Mouse (Mus musculus): Measurements from ENCODE around the gene Stxbp6.
A peak's percentile ranks its signal among the peaks of the same experiment; 100 is the strongest.
"Not testable (repeated sequence)": the region's sequence is repeated elsewhere in the genome, so short reads cannot be mapped to it uniquely, and the experiment has no call there.

Gene Stxbp6

DNA sequence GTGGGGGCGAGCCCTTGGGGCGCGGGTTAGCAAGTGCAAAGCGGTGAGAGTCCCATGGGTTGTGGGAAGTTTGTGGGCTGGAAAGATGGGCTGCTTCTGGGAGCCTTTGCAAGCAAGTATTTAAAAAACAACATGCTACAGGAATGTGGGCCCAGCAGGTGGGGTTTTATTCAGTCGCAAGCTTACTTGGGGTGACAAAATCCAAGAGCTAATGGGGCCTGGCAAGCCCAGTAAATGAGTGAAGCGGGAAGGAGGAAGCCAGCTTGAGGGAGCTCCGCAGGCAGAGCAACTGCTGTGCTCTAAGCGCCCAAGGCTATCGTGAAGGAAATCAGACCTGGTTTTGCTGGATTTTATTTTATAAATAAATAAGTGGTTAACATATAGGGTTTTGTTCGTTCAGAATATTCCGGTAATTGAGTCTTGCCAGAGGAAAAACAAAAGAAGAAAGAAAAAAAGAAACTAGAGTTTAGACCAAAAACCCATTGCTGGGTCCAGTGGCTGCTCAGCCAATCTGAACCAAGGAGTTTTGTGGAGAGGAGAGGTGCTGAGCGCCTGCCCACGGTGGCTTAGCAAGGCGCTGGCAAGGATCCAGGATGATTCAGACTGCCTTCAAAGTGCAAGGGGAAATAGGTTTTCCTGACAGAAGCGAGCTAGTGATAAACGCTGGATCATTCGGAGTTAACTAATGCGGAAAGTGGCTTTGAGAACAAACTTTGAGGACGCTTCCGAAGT lies at the start of gene Stxbp6:
Gene Stxbp6 (minus strand): TSS at position 99 of the 732 bp plus-strand sequence.
- peak; percentile 85 for DNase-seq (ENCODE audit: low spot score)

DNA sequence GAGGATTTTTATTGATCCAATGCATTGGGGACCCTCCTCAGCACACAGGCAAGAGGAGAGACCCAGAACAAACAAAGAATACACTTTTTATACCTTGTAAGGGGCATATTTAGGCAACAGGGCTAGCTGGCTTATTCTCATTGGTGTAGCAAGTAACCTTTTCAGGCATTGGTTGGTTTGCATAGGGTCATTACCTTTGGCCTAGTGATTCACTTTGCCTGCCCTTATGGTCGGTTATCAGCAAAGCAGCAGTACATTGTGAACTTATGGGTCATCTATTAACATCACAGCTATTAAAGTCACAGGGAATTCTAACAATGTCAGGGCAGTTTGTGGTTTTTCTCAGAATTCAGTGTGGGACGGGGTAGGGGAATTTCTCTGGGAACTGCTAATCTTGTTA lies 28.4 kb upstream of the Stxbp6 start:
- not testable (repeated sequence) for DNase-seq (ENCODE audit: low spot score)

DNA sequence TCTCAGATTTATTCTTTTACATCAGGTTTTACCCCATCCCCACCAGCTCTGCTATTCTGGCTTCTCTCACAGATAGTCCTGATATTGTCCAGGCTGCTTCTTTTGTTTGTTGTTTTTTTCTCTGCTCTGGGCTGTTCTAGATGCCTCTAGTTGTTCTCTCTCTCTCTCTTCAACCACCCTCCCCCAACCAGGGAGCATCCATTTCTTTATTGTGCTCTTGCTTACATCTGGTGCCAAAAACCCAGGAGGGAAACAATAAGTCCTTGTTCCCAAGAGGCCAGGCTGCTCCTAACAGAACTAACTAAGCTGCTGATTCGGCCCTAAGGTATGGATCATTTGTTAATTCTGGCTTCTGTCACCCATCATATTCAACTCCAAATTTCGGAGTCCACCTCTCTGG lies 19.2 kb upstream of the Stxbp6 start:
- DNase-seq (ENCODE audit: low spot score): no peak

DNA sequence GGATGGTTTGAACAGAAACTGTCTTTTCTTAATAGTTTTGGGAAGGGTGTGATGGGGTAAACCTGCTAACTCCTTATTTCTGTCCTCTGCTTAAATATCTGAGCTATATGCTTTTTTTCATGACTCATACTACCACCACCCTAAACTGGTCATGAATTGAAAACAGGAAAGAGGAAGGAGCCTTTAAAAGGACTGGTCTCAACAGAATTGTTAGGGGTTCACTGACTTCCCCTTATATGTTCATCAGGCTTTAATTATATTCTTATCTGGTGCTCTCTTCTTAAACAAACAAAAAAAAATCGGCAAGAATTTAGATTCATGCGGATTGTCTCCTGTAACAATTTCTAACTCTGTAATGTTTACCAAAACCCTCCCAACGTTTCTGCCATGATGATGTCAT lies 17.9 kb upstream of the Stxbp6 start:
- no peak for DNase-seq (ENCODE audit: low spot score)

DNA sequence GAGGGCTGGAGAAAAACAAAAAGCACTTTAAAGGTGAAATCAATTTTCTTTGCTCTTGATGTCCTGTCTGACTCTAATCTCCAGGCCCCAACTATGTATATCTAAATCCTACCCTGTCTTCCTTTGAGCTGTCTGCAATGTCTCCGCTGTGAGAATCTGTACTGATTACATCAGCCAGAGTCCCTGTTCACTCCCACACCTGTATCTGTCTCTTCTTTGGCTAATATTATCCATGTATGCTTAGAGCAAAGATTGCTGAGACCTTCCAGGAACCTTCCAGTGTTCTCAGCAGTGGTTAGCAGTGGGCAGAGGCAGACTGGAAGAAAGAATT lies 8.6 kb upstream of the Stxbp6 start:
- DNase-seq (ENCODE audit: low spot score): no peak

DNA sequence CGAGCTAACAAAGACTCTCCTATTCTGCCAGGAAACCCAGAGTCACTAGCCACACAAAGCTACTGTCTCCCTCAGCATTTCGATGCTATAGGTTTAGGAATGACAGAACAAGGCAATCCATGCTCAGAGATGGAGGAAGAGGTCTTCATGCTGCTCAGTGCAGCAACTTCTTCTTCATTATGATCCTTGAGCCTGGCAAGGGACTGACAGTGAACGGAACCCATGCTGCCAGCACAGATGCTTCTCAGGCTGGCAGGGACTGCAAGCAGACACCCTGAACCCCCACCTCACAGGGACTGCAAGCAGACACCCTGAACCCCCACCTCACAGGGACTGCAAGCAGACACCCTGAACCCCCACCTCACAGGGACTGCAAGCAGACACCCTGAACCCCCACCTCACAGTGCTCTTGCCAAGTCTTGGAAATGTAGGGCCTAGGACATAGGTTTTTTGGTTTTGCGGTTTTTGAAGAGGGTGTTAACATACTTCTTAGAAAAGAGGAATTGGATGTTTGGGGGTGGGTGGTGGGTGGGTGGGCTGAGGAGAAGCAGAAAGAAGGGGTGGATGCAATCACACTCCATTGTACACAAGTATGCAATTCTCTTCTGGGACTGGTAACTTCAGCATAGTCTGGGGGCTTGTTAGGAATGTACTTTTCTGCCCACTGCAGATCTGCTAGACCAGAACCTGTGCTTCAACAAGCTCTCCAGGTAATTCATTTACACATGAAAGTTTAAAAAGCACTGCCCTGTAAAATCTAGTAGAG lies 8.1 kb upstream of the Stxbp6 start:
- no peak for DNase-seq (ENCODE audit: low spot score)

DNA sequence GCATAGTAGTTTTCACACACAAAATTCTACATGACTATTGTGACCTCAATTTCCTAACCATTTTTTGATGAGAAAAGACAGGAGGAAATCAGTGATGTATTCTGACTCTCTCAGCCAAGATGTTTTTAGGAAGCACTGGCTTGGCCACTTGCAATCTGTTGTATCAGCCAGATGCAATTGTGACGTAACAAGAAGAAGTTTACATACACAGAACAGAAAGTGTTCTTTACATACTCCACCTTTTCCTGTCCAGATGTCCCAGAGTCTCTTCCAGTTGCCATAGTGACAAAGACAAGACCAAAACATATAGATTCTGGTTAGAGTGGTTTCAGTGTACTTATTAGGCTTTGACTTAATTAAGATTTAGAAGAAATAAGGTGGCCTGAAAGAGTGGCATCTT lies 7.1 kb upstream of the Stxbp6 start:
- no peak for DNase-seq (ENCODE audit: low spot score)

DNA sequence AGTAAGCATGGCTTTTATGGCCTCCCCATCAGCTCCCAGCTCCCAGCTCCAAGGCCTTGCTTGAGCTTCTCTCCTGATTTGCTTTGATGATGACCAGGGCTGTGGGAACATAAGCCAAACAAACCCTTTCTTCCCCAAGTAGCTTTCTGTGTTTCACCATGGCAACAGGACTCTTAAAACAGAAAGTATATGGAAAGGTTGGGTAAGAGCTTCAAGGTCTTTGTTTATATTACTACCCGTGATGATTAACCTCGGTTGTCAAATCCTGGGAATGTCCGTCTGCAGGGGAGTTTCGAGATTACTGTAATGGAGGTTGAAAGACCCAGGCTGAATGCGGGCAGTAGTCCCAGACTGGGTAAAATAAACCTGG lies 6.2 kb upstream of the Stxbp6 start:
- no peak for DNase-seq (ENCODE audit: low spot score)

DNA sequence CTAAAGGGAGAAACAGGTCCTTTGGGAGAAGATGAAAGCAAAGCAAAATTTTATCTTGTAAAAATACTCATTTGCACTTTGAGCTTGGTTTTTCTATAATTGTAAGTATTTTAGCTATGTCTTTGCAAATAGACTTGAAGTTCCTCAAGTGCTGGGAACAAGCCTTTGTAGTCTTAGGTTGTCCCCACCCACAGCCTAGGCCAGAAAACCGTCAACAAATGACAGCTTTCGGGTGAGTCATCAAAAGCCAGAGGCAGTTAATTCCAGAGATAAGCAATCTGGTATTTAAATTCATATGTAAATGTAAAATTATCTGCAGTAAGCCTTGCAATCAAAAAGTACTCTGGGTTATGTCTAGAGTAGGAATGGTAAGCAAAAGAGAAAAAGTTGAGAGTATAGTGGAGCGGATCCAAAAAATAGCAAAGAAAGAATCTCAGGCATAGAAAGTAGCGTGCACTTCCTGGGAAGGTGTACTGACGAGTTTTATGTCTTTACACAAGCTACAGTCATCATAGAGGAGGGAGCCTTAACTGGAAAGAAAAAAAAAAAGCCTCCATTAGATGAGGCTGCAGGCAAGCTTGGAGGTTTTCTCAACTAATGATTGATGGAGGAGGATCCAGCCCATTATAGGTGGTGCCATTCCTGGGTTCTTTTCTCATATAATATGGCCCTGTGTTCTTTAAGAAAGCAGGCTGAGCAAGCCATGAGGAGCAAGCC lies 5.7 kb upstream of the Stxbp6 start:
- no peak for DNase-seq (ENCODE audit: low spot score)

DNA sequence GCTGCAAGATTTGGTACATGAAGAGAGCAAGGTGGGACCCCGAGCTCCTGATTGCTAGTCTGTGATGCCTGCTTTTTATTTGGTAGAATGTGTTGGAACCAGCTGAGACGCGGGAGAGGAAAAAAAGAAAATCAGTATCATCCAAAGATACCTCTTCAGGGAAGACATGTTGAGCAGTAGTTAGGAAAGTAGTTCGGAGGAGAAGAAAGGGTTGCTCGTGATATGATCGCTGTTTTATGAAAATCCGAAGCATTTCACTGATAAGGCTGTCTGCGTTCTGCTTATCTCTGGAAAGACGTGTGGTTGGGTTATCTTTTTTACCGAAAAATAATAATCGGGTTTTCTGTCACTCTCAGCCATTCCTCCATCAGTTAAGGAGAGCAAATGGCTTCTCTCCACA lies 1.1 kb upstream of the Stxbp6 start:
- no peak for DNase-seq (ENCODE audit: low spot score)

DNA sequence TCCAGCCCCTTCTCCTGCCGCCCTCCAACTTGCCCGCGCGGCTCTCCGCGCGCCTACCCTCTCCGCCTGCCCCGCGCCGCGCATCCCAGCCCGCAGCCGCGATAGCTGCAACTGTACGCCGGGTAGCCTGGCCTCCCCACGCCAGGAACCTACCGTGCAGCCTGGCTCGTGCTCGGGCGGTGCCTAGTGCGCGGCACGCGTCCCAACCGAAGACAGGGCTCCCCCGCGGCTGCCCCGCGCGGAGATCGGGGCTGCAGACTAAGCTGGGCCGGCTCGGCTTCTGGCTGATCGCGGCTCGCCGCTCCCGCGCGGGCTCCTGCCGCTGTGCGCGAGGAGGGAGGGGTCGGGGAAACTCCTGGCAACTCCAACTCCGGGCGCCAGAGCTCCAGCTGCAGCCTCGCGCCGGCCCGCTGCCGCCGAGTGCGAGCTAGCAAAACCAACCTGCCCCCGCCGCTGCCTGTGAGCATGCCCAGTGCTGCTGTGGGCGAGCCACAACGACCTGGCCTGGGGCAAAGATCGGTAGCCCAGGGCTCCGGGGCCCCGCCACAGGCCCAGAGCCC lies 387 bp downstream of the Stxbp6 start:
- DNase-seq (ENCODE audit: low spot score): peak; percentile 83

DNA sequence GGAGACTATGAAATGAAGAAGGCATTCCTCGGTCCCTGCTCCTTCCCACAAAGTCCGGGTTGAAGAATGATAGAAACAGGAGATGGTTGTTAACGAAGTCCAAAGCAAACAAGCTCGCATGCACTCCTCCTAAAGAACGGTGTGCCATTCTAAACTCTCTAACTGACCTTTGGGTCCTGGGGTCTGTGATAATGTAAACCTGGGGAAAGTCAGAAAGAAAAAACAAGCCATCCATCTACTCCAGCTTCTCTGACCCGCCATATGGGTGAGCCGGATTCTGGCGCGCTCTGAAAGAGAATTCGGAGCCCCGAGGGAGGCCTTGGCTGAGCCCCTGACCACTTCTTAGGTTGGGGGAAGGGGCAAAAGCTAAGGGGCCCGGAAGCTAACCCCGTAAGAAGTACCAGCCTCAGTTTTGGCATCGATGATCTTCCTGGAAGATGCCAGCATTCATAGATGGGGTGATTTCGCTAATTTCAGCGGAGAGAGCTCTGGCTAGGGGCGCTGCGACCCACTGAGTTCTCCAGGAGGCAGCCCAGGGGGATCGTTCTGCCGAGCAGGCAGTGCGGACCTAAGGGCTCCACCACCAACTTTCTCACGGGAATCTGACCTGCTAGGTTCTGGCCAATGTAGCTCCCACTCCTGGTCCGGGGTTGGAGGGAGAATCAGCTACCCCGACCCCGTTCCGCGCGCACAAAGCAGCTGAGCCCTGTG lies 1.0 kb downstream of the Stxbp6 start:
- DNase-seq (ENCODE audit: low spot score): no peak

DNA sequence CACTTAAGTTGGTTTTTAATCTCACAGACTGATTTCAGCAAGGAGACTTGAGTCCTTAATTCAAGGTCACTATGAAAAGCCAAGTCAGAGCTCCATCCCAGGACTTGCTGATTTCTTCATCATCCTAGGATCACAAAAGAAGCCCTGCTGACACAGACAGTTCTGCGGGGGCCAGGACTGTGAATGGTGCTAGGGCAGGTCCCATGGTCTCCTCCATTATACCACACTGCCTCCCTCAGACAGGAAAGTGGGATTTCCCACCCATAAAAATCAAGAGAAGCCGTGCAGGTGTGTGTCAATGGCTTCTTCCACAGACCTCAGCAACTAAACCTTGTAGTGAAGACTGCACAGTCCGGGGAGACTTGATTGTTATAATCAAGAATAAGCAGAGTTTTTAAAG lies 2.3 kb downstream of the Stxbp6 start:
- no peak for DNase-seq (ENCODE audit: low spot score)

DNA sequence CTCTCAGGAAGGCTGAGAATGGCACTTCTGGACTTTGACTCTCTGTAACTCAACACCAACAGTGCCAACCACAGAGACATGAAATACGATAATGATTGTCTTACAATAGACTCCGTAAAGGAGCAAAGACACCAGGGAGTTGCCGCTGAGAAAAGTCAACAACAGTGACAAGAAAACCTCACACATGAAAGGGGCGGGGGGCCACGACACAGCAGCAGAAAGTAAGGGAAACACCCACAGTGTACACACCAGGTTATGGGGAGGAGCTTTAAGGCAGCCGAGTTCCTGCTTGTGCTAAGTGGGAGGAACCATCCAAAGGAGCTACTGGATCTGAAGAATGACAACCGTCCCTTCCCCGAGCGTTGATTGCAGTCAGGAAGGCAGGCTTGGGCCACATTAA lies 4.3 kb downstream of the Stxbp6 start:
- no peak for DNase-seq (ENCODE audit: low spot score)

DNA sequence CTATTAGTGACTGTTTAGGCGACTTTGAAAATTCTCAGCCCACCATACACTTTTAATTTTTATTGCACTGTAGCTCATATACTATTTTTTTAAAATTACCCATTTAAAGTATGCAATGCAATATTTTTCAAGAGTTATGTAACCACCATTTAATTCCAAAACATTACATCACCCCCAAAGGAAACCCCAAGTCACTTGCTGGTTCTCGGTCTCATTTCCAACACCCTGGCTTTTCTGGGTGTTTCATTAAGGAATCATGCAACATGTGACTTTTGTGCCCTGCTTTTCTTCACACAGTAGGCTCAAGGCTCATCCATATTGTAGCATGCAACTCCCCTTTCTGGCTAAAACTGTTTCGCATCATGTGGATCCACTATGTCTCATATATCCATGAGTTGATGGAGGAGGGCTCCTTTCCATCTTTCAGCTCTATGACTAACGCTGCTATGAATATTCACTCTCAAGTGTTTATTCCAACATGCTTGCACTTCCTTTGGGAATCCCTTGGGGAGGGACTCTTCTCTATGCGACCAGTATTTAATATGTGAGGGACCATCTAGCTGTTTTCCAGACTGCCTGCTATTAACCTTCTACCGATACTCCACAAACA lies 6.3 kb downstream of the Stxbp6 start:
- no peak for DNase-seq (ENCODE audit: low spot score)

DNA sequence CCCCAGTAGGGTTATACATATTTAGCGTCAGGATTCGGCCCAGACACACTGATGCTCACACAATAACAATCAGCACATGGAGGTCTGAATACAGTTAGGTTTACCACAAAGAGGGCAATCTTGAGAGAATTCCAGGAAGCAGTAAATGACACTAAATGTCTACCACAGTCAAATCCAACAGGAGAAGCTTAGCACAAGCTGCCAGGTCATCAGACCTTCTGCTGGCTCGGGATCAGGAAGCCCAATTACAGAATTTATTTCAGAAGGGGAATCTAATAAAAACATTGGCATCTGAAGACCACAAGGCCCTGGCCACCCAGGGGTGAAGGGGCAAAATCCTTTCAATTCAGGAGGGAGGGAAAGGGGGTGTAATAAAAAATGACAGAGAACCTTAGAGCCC lies 6.8 kb downstream of the Stxbp6 start:
- no peak for DNase-seq (ENCODE audit: low spot score)

DNA sequence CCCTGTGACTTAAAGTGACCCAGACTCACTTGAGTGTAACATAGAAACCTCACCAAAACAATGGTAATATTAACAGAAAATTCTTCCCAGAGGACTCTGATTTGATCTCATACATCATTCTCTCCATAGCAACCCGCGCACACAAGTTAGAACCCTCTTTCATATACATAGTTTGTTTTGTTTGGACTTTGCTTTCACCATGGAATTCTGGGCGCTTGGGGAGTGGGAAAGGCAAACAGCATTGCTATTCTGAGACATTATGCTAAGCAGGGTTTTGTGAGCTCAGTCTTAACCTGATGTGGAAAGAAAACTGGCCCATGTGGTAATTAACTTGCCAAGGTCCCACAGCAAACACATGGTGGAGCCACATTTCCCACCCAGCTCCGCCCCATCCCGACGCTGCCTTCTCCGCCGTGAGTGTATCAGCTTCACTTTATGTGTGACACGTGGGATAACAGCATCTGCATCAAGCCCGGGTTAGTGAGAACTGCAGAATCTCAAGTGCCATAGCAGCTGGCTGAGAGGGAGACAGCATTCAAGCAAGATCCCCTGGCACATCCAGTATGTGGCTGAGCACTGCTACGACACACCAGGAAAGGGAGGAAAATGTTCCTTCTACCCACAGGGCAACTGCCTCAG lies 7.3 kb downstream of the Stxbp6 start:
- no peak for DNase-seq (ENCODE audit: low spot score)

DNA sequence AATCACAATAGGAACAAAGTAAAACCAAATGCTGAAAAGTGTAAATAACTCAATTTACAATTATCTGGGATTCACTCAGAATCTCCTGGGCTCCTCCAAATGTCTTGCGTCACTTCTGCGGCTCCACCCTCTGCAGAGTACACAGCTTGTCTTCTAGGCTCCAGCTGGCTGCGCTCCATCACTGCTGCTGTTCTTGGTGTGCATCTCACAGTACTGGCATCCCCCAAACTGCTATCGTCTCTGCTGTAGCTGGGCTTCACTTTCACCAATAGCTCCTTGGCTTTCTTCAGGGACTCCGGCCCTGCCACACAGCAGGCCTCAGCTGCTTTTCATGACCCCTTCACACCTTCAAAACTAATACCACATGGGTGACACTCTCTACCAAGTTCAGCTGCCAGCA lies 10.9 kb downstream of the Stxbp6 start:
- no peak for DNase-seq (ENCODE audit: low spot score)

DNA sequence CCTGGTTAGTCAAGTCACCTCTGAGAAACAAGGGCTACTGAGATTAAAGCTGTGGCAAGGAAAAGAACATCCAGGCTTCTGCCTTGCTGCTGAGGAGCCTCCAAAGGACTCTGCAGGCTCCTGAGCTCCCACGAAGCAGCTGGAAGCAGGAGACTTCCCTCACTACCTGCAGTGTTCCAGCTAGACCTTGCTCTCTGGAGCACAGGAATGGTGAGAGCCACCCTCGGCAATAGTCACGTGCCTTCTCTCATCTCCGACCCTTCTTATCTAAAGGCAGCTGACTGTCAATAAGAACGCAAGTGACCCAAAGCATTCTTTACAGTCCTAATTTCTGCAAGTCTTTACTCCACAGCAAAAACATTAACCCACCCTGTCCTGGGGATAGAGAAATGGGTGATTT lies 13.2 kb downstream of the Stxbp6 start:
- no peak for DNase-seq (ENCODE audit: low spot score)

DNA sequence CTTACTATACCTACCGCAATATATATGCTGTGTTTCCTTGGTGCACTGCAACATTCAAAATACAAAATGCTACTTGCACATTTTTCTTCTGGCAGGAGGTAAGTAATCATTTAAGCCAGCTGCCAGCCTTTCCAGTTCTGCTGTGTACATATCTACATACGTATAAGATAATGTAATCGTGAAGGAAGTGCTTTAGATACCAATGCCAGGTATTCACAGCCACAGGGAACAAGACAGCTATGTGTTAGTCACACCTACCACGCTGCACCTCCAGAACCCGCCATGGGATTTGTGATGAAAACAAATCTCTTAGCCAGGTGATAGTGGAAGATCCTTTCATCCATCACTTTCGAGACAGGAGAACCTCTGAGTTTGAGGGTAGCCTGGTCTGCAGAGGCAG lies 13.7 kb downstream of the Stxbp6 start:
- no peak for DNase-seq (ENCODE audit: low spot score)

DNA sequence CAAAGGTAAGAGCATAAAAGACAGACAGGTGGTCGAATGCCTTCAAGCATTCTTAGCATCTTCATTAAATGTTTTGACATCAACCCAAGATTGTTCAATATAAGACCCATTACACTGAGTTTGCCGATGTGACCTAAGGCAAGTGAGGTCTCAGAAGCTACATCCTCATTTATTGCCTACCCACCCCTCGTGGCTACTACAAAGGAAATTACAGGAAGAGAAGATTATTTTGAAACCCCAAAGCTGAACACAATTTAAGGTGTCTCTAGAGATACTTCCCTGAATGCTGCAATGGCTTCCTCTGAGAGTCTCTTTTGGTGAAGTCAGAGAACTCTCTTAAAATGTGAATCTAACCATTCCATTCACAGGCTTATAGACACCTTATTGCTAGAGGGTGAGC lies 16.5 kb downstream of the Stxbp6 start:
- DNase-seq (ENCODE audit: low spot score): no peak
